Mouse (Mus musculus): Measurements from ENCODE around the gene Wap.

The Wap gene

GRCm38 (mm10) chr11:6595339-6595738 lies 43.1 kb downstream of the Wap start:
- DNase-seq, result no peak

- no peak for DNase-seq
These were observed 43.6 kb downstream of the Wap start for GRCm38 (mm10) chr11:6594845-6595244.

DNA sequence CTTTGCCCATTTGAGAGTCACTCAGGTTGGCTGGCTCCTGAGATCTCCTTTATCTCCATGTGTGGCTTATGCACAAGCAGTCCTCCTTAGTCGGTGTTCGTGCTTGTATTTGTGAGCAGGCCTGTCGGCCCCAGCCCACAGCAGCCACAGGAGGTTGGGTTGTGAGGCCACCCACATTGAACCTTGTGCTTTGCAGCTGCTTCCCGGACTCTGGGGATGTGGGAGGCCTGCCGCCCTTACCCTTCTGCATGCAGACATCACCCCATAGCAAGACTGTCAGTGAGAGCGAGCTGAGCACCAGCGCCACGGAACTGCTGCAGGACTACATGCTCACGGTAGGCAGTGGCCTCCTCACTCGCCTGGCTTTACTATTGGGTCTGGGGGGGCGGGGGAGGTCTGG lies 45.0 kb downstream of the Wap start:
- no peak for DNase-seq

DNA sequence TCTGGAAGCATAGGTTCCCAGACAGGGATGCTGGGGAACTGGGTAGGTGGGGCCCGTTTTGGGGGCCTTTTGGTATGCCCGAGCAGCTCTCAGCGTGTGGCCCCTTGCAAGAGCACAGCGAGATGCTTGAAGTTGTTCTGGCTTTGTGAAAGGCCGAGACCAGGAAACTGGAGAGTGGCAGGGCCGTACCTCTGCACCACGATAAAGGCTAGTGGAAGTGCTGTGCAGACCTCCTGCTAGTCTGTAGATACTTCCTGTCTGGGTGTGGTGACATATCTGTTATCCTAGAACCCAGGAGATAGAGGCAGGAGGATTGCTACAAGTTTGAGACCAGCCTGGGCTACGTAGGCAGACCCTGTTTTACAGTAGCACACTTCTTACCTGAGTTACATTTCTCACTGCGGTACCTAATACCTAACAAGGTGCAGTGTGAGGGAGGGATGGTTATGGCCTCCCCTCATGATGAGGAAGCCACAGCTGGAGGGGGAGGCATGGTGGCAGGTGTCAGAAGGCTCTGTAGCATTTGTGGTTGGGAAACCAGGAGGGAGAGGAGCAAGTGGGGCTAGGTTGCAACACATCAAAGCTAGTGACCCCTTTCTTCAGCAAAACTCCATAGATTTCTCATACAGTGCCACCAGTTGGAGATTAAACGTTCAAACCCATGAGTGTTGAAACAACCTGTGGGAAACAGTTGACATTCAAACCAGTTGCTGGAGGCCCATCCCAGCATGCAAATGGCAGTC lies 47.3 kb downstream of the Wap start:
- DNase-seq, result no peak

GRCm38 (mm10) chr11:6589838-6590237 lies 48.6 kb downstream of the Wap start:
- DNase-seq, result no peak

DNA sequence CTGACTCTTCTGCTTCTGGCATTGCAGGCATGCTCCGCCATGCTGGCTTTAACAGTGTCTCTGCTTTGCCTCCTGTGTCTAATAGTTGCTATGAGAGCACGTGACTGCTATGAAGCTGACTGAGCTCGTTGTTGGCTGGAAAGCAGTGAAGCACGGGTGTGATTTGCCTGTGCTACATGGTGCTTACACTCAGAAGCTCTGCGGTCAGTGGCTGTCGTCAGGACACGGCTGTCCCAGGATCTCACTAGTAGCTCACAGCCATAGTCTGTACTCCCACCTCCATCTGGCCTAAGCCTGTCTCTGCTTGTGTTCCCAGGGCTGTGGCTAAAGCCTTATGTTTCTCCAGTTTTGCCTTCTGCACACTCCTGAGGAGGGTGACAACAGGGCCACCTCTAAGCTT lies 50.1 kb downstream of the Wap start:
- DNase-seq, result no peak

DNA sequence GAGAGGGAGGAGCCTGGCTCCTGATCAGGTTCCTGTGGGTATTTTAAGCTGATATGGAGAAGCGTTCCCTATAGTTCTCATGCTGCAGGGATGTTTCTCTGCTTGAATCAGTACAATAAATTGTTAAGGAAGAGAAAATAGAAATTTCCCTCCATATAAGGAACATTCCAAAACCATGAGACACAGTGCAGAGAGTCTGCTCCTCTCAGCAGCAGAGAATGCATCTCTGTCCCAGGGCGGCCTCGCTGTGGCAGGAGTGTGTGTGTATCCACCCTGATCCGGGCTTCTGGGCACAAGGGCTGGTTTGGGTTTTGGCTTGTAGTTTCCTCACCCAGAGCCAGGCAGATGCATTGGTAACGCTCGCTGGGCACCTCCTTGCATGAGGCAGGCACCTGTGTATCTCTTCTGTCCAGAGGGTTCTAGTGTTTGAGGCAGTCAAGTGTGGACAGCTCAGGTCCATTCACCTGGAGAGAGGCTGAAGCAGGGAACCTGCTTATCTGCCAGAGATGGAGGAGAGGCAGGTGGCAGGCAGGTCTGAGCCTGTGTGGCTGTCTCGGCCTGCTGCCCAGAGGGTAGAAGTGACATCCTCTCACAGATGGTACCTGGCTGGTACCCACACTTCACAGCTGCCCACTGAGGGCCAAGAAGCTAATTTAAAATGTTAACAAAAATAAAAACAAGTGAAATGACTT lies 51.0 kb downstream of the Wap start:
- no peak for DNase-seq

DNA sequence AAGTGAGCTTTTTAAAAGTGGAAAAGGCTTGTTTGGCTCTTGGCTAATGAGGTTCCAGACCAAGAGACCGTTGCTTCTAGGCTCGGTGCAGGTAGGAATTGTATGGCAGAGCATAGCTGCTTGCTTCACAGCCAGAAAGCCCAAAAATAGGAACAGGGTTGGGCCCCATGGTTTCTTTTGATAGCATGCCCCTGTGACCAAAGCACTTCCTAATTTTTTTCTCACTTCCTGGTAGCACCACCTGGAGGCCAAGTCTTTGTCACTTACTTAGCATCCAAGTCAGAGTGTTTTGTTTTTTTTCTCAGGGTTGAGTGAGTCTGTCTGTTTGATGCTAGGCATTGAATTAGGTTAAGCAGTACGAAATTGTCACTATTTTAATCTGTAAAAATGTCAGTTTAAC lies 51.8 kb downstream of the Wap start:
- DNase-seq, result no peak

DNA sequence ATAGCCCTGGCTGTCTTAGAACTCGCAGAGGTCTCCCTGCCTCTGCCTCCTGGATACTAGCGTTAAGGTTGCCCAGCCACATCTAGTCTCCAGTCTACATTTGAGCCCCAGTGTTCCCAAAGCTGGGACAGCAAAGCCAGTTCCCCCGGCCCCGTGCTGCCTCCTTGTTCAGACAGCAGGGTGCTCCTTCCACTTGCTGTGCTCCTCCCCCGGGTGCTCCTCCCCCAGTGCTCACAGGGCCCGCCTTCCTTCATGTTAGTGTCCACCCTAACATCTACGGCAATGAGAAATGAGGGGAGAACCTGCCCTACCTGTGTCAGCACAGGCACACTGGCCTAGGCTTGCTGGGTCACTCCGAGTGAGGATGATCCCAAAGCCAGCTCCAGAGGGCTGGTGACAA lies 52.7 kb downstream of the Wap start:
- no peak for DNase-seq

Measured in layer of hippocampus, adult 9-11 months (tissue).